Mouse (Mus musculus): ENCODE data around the gene Sbsn.

DNA sequence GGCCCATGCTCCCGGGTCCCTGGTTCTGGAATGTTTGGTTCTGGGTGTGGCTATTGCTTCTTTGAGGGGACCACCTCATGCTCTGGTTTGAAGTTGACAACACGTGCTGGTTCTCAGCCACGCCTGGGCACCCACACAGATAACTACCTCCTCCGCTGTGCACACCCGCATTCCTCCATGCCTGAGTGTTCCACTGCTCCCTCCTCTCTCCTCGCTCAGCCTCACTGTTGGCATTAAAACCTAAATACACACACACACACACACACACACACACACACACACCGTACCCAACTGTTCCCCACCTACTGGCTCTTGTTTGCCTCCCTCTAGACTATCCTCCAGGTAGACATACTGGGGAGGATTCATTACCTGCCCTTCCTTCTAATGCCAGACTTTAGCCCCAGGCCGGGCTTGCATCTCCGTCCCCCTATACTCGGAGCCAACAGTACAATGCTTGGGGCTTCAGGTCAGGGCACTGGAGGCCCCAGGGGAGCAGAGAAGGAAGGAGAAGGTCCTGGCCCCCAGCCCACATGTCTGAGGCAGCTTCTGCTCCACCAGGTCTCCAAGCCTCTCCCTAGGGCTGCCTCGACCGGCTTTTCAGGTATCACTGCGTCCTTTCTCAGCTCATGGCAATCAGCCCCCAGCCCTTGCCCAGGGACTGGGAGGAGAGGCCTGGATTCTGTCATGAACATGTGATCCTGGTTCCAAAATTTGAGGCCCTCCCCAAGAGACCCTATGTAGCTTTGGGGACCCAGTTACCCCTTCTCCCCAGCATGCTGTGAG is 1.3 kb upstream of the Sbsn start:
- no peak for TF ChIP-seq TCF12 (IDR thresholded peaks at IDR 0.05; ENCODE audit: insufficient read depth, poor library complexity, severe bottlenecking)
- TF ChIP-seq POLR2A (IDR thresholded peaks at IDR 0.05; ENCODE audit: insufficient read length, low read depth): no peak

All from myocyte (in vitro differentiated cells).